Mouse (Mus musculus) naive thymus-derived CD4-positive, alpha-beta T cell, adult 5 months (primary cell): ENCODE measurements around the gene Podnl1. TPM values are rescaled to one million over a fixed set of nuclear protein-coding genes. Genes with fewer than 3 reads are reported as not detected.

ENCODE experiments used
- polyA plus RNA-seq: library from polyadenylated mRNA; unstranded; fragments of 100-300 nt; shearing (Covaris generic); gene quantifications from one replicate; pipeline ENCODE4 v1.2.1, GENCODE M21; 2017

The Podnl1 gene
- 2.1 TPM for polyA plus RNA-seq

GRCm38 (mm10) chr8:84125656-84126055 lies at the start of gene Podnl1:
TSS of gene Podnl1 (plus strand) at chr8:84125989.

GRCm38 (mm10) chr8:84104697-84105609 lies 20.8 kb upstream of the Podnl1 start, which contains the start of gene Dcaf15:
TSS of gene Dcaf15 (minus strand) at chr8:84104768.

GRCm38 (mm10) chr8:84147769-84148530 lies 22.2 kb downstream of the Podnl1 start, which contains the start of the genes Cc2d1a and 4930432K21Rik:
TSS of gene Cc2d1a (minus strand) at chr8:84147936.
TSS of gene 4930432K21Rik (plus strand) at chr8:84148025.

Other genes with a start within 250 kb of the Podnl1 start
- 10.1 TPM for gene Adgrl1, start 225.9 kb upstream of the Podnl1 start, polyA plus RNA-seq
- 1.3 TPM for gene Gm10644, start 170.8 kb upstream of the Podnl1 start, polyA plus RNA-seq
- 7.9 TPM for gene Asf1b, start 170.5 kb upstream of the Podnl1 start, polyA plus RNA-seq
- 45.4 TPM for gene Prkaca, start 153.0 kb upstream of the Podnl1 start, polyA plus RNA-seq
- 9.2 TPM for gene Samd1, start 128.3 kb upstream of the Podnl1 start, polyA plus RNA-seq
- 0.68 TPM for gene 1700067K01Rik, start 124.5 kb upstream of the Podnl1 start, polyA plus RNA-seq
- gene 2210011C24Rik, start 113.8 kb upstream of the Podnl1 start, polyA plus RNA-seq, result not detected
- gene Palm3, start 104.5 kb upstream of the Podnl1 start, polyA plus RNA-seq, result 9.5 TPM
- 200 TPM for gene Il27ra, start 83.4 kb upstream of the Podnl1 start, polyA plus RNA-seq
- gene Rln3, start 81.0 kb upstream of the Podnl1 start, polyA plus RNA-seq, result 0.76 TPM
- 1.2 TPM for gene Gm10643, start 60.9 kb upstream of the Podnl1 start, polyA plus RNA-seq
- 29.8 TPM for gene Rfx1, start 59.2 kb upstream of the Podnl1 start, polyA plus RNA-seq
- 28.4 TPM for gene Dcaf15, start 21.2 kb upstream of the Podnl1 start, polyA plus RNA-seq
- gene Cc2d1a, start 21.9 kb downstream of the Podnl1 start, polyA plus RNA-seq, result 26.8 TPM
- 3.4 TPM for gene 4930432K21Rik, start 22.0 kb downstream of the Podnl1 start, polyA plus RNA-seq
- gene Nanos3, start 59.2 kb downstream of the Podnl1 start, polyA plus RNA-seq, result not detected
- 41.4 TPM for gene Zswim4, start 111.1 kb downstream of the Podnl1 start, polyA plus RNA-seq
- 442 TPM for gene D8Ertd738e, start 123.7 kb downstream of the Podnl1 start, polyA plus RNA-seq
- gene Mri1, start 131.3 kb downstream of the Podnl1 start, polyA plus RNA-seq, result 146 TPM
- gene Ccdc130, start 144.4 kb downstream of the Podnl1 start, polyA plus RNA-seq, result 23.9 TPM